Mouse (Mus musculus) thymus, adult 2 months (tissue): ENCODE measurements around the gene Gltp. TPM values are rescaled to one million over a fixed set of nuclear protein-coding genes. Genes with fewer than 3 reads are reported as not detected.
A peak's percentile ranks its signal among the peaks of the same experiment; 100 is the strongest.

Experiments used
- DNase-seq: peaks from one replicate; pipeline ENCODE4 v3.0.0; 2021
- H3K27ac ChIP-seq: fragments of 200-500 bp; 2 replicates; pipeline ENCODE4 v1.5.1; 2012; ENCODE audit warnings: low read length, control low read depth; ENCODE audit not compliant: control insufficient read depth, insufficient read depth
- H3K27me3 ChIP-seq: fragments of 200-500 bp; 2 replicates; pipeline ENCODE4 v1.6.1; 2012; ENCODE audit warnings: mild to moderate bottlenecking, low read length, moderate library complexity, mixed read lengths; ENCODE audit not compliant: control insufficient read depth, insufficient read depth
- H3K36me3 ChIP-seq: fragments of 200-500 bp; 2 replicates; pipeline ENCODE4 v1.6.1; 2012; ENCODE audit warnings: mild to moderate bottlenecking, low read length, moderate library complexity; ENCODE audit not compliant: control insufficient read depth, insufficient read depth
- H3K4me1 ChIP-seq: fragments of 200-500 bp; replicated peaks from 2 replicates; pipeline ENCODE4 v1.6.1; 2012; ENCODE audit warnings: low read length; ENCODE audit not compliant: control insufficient read depth, insufficient read depth
- H3K4me3 ChIP-seq: fragments of 200-500 bp; 2 replicates; pipeline ENCODE4 v1.5.1; 2012; ENCODE audit warnings: mild to moderate bottlenecking, low read length, control low read depth, moderate library complexity; ENCODE audit not compliant: control insufficient read depth, insufficient read depth
- CTCF ChIP-seq: fragments of 200-500 bp; IDR thresholded peaks from 2 replicates; pipeline ENCODE4 v1.5.1; 2012; ENCODE audit warnings: mild to moderate bottlenecking, control low read depth, low read length, moderate library complexity, borderline replicate concordance; ENCODE audit not compliant: control insufficient read depth, poor library complexity, insufficient read depth; ENCODE audit errors: extremely low read depth
- POLR2A ChIP-seq: fragments of 200-500 bp; IDR thresholded peaks from 2 replicates; pipeline ENCODE4 v1.6.1; 2012; ENCODE audit warnings: mild to moderate bottlenecking, low read length, control low read depth, moderate library complexity; ENCODE audit not compliant: control insufficient read depth, poor library complexity, insufficient read depth; ENCODE audit errors: extremely low read depth
- WGBS: fragments of 180-500 bp; shearing (Covaris S2); methylation state at CpG from one replicate; pipeline ENCODE4 v1.1.7; 2018; 5-methylcytosine and 5-hydroxymethylcytosine counted together
- polyA plus RNA-seq: library from polyadenylated mRNA; depleted of rRNA; stranded (reverse); fragments of >200 nt; gene quantifications from 2 replicates; pipeline ENCODE4 v1.2.3, GENCODE M21; 2012; rRNA removed

The Gltp gene
- polyA plus RNA-seq = 237 and 275 TPM in 2 replicates

DNA sequence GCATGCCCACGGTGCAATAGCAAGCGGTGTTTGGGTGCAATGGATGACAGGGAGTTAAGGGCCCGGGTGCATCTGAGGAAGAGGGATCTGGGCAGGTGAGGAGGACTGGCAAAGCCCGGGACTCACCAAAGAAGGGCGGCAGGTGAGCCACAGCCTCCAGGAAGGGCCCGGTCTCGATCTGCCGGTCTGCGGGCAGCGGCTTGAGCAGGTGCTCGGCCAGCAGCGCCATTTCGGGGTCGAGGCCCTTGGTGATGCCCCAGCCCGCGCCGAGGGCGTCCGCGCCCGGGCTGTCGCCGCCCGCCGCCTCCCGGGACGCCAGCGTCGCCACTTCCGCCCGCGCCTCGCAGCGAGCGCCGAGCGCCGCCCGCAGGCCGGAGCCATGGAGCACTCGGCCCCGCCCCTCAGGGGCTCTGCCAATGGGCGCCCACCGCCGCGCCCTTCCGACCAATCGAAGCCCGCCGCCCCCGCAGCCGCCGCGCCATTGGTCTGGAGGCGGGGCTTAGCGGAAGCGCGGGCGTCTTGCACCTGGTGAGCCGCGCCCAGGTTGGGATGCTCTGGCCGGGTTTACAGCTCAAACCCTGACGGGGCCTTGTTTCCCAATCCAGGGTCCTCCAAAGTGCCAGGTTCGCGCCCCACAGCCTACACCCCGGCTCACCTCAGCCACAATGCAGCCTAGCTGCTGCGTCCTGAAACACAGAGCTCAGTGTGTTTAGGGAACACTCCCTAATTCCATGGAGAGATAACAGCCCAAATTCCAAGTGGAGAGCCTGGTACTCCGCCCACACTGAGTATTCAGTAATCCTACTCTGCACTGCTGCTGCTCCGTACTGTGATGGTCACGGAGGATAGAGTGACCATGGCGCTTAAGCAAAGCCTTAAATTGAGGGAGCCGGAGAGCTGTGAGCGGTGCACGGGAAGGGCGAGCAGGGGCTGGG lies at the start of gene Gltp:
Gene Gltp, minus strand, starts transcription at position 352 of the 935 bp plus-strand sequence.
- peak; percentile 68; the same call in 1 of the 2 replicates for TF ChIP-seq CTCF
- TF ChIP-seq POLR2A = peak; percentile 84
- H3K4me3 ChIP-seq = peak within 1 kb of the TSS; percentile 91
- H3K27me3 ChIP-seq = no peaks in the 10 kb centered on the region
- peak within 1 kb of the TSS; percentile 21; the same call in 1 of the 2 replicates for H3K27ac ChIP-seq
- no peaks in the 10 kb centered on the region for H3K36me3 ChIP-seq
- WGBS = 8% methylated on average over 75 of the region's 75 CpGs
- DNase-seq = peak; percentile 96
- H3K4me1 ChIP-seq = peaks cover 26% of the 10 kb centered on the region

DNA sequence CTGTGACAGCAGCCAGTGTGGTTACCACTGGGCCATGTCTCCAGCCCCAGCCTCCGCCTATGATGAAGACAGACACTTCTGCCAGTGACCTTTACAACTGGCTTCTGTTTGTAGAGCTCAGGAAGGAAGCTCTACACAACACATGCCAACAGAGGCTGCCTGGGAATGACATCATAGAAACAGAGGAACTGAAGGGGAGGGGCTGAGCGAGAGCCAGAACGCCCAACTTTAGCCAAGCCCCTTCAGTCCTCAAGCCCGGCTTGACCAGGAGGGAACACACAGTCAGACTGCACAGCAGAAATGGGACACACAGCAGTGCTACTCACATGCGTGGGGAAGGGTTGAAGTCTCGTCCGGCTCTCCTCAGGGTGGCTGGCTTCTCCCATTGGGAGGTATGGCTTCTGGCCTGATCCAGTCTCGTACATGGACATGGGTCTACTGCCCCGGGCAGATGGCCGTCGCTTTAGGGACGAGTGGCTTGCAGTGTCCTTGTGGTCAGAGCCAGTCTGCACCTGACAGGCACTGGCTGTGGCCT lies 48.0 kb upstream of the Gltp start:
- DNase-seq = no peak
- Histone ChIP-seq H3K4me1 (no peaks in the 10 kb centered on the region), H3K27me3 (no peaks in the 10 kb centered on the region), H3K27ac (no peak overlapping the region), H3K4me3 (no peak overlapping the region), H3K36me3 (peaks cover 96% of the 10 kb centered on the region)
- TF ChIP-seq CTCF (no peak), POLR2A (no peak)
- 95% methylated on average over 12 of the region's 12 CpGs for WGBS

DNA sequence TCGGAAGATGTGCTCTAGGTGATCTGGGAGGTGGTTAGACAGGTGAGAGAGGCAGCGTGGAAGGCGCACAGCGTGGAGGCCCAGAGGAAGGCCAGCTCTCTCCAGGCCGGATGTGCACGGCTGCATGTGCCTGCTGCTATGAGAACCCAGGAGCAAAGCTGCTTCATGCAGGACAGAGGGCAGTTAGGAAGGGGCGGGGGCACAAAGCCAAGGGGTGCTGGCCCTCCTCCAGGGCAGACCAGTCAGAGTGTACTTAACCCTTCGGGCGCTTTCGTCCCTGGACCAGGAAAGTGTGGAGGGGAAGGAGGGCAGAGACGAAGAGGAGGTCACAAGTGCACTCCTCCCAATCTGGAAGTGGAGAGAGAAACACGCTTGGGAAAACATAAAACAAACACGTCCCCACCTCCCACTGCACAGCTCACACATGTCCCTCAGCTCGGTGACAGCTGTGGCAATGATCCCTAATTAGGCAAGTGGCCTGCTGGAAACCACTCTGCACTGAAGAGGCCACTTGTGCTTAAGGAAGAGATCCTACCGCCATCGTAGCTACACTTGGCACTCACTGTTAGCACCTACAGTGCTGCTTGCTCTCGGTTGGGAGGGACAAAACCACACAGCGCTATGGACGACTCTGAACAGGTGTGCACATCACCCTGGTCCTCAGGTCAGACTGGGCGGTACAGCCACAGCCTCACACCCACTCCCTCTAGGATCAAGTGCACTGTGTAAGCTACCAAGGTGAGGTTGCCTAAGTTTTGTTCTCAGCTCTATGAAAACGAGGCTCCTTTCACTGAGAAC lies 46.5 kb upstream of the Gltp start:
- peaks cover 96% of the 10 kb centered on the region for H3K36me3 ChIP-seq
- no peak overlapping the region for H3K27ac ChIP-seq
- H3K4me1 ChIP-seq = no peaks in the 10 kb centered on the region
- TF ChIP-seq POLR2A = no peak
- TF ChIP-seq CTCF = no peak
- H3K27me3 ChIP-seq = no peaks in the 10 kb centered on the region
- no peak overlapping the region for H3K4me3 ChIP-seq
- DNase-seq = no peak
- 93% methylated on average over 21 of the region's 21 CpGs for WGBS

DNA sequence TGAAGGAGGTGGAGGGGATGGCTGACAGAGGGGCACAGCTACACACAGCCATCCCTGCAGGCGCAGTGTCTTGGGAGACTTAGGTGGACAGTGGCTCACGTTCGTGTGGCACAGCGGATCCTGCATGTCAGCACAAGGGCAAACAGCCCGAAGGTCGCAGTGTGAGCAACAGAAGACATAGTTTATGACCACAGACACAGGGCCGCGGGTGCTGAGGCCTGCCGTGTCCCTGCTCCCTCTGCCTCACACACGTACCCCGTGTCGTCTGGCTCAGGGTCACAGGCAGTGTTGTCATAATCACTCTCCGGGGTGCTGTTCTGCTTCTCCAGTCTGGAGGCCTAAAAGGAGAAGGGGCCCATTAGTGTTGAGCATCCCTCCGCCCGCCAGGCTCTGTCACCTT lies 42.8 kb upstream of the Gltp start:
- TF ChIP-seq POLR2A = no peak
- TF ChIP-seq CTCF = no peak
- no peak overlapping the region for H3K4me3 ChIP-seq
- H3K36me3 ChIP-seq = peaks cover 92% of the 10 kb centered on the region
- DNase-seq = no peak
- H3K4me1 ChIP-seq = no peaks in the 10 kb centered on the region
- no peak overlapping the region for H3K27ac ChIP-seq
- 98% methylated on average over 15 of the region's 15 CpGs for WGBS
- no peaks in the 10 kb centered on the region for H3K27me3 ChIP-seq

DNA sequence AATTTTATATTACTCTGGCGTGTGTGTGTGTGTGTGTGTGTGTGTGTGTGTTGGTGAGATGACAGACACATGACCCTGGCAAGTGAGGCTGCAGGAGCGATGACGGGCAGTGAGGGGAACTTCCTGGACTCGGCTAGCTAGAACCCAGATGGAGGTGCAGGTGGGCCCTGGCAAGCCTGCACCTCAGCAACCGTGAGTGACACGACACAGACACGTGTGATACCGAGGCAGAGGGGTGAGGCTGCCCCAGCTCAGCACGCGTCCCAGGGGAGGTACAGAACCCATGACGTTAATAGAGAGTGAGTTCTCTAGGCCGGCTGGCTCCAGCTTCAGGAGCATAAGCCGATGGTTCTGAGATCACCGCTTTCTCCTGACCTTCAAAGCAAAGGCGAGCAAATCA lies 41.2 kb upstream of the Gltp start:
- 94% methylated on average over 15 of the region's 15 CpGs for WGBS
- no peak for DNase-seq
- H3K27me3 ChIP-seq = no peaks in the 10 kb centered on the region
- H3K4me3 ChIP-seq = no peak overlapping the region
- no peak overlapping the region for H3K27ac ChIP-seq
- peaks cover 85% of the 10 kb centered on the region for H3K36me3 ChIP-seq
- no peaks in the 10 kb centered on the region for H3K4me1 ChIP-seq
- TF ChIP-seq POLR2A (no peak), CTCF (no peak)

DNA sequence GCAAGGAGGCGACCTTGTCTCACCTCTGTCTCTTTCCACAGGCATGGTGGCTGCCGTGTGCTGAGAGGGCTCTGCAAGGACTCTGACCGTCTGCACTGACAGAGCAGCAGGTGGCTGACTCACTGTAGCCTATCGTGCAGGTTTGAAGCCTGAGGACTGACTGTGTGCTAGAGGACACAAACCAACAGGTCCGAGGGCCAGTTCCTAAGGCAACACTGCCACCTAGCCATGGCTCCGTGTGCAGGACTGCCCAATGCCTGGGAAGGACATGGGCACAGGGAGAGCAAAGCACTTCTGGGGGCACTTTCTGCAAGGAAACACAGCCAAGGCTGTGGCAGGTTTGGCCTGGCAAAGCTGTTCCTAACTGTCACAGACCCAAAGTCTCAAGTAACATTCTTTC lies 40.7 kb upstream of the Gltp start:
- H3K27me3 ChIP-seq = no peaks in the 10 kb centered on the region
- 94% methylated on average over 6 of the region's 6 CpGs for WGBS
- H3K4me3 ChIP-seq = no peak overlapping the region
- H3K27ac ChIP-seq = no peak overlapping the region
- H3K36me3 ChIP-seq = peaks cover 80% of the 10 kb centered on the region
- H3K4me1 ChIP-seq = no peaks in the 10 kb centered on the region
- DNase-seq = no peak
- no peak for TF ChIP-seq CTCF
- TF ChIP-seq POLR2A = no peak
